Mouse (Mus musculus) forebrain, embryonic 13.5 days (tissue): ENCODE results near the gene U90926. TPM values are rescaled to one million over a fixed set of nuclear protein-coding genes. Genes with fewer than 3 reads are reported as not detected.

Experiments used
- ATAC-seq: fragments of 200-750 bp; cut with Nextera tagmentation; 2 replicates; pipeline ENCODE4 v1.8.0; 2017
- H3K27ac ChIP-seq: fragments of 300-500 bp; sonication (generic); 2 replicates; pipeline ENCODE4 v1.5.1; 2015; ENCODE audit warnings: inconsistent platforms, mild to moderate bottlenecking, moderate library complexity
- H3K27me3 ChIP-seq: fragments of 300-500 bp; sonication (generic); 2 replicates; pipeline ENCODE4 v1.6.1; 2015; ENCODE audit warnings: mild to moderate bottlenecking, inconsistent platforms
- H3K36me3 ChIP-seq: fragments of 300-500 bp; sonication (generic); 2 replicates; pipeline ENCODE4 v1.6.1; 2015; ENCODE audit warnings: mild to moderate bottlenecking, inconsistent platforms; ENCODE audit not compliant: poor library complexity, severe bottlenecking
- H3K4me1 ChIP-seq: fragments of 300-500 bp; sonication (generic); 2 replicates; pipeline ENCODE4 v1.6.1; 2015; ENCODE audit warnings: inconsistent platforms
- H3K4me2 ChIP-seq: fragments of 300-500 bp; sonication (generic); 2 replicates; pipeline ENCODE4 v1.6.1; 2015; ENCODE audit warnings: inconsistent platforms, mild to moderate bottlenecking, moderate library complexity
- H3K4me3 ChIP-seq: fragments of 300-500 bp; sonication (generic); 2 replicates; pipeline ENCODE4 v1.5.1; 2015; ENCODE audit warnings: mild to moderate bottlenecking, inconsistent platforms
- H3K9ac ChIP-seq: fragments of 300-500 bp; sonication (generic); 2 replicates; pipeline ENCODE4 v1.6.1; 2015; ENCODE audit warnings: mild to moderate bottlenecking, inconsistent platforms
- H3K9me3 ChIP-seq: fragments of 300-500 bp; sonication (generic); replicated peaks from 2 replicates; pipeline ENCODE4 v1.6.1; 2016; ENCODE audit warnings: inconsistent platforms
- whole genome bisulfite sequencing: fragments of 180-500 bp; shearing (Covaris S2); methylation state at CpG from one replicate; pipeline ENCODE4 v1.1.7; 2015; 5-methylcytosine and 5-hydroxymethylcytosine counted together
- polyA plus RNA-seq: library from polyadenylated mRNA; unstranded; fragments of >200 nt; fragmentation: Nextera tagmentation; extraction: Ambion mirVana; gene quantifications from 2 replicates; pipeline ENCODE4 v1.2.1, GENCODE M21; 2015

U90926 gene
- polyA plus RNA-seq, 1 experiment from 2014 or later = not detected

DNA sequence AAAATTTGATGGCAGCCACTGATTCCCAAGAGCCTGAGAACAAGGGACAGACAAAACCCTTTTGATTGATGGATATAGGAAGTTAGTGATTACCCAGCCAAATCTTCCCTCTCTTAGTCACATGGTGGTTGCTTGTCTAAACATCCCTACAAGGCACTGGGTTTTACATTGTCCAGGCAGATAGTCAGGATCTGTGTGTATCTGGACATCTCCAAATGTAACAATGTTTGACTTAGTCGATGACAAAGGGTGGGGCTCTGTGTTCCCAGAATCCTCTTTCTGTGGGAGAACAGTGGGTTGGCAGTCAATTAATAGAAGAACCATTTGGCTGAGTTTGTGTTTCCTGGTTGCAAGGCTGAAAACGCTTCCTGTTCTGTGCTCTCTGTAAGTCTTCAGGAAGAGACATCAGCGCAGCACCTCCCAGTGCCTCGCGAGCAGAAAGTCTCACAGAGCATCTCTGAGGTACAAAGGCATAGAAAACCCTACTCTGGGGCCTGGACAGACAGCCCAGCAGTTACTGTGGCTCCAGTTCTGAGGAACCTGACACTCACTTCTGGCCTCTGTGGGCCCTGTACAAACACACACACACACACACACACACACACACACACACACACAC is 19.8 kb upstream of the U90926 start:
- H3K9ac ChIP-seq = no peak overlapping the region
- H3K4me1 ChIP-seq = no peaks in the 10 kb centered on the region
- WGBS = 84% methylated on average over 5 of the region's 5 CpGs

DNA sequence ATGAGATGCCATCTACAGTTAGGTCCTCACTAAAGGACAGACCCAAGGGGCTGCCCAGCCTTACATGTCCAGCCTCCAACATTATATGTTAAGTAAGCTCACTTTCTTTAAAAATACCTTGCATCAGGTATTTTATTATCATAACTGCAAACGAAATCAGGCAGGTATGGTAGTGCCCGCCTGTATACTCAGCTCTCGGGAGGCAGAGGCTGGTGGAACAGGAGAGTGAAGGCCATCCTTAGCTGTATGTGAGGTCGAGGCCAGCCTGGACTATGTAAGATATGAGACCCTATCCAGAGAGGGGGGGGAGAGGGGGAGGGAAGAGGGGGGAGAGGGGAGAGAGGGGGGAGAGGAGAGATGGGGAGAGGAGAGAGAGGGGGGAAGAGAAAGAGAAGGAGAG is 18.2 kb upstream of the U90926 start:
- no peaks in the 10 kb centered on the region for H3K36me3 ChIP-seq
- no peak overlapping the region for H3K4me3 ChIP-seq
- ATAC-seq = no peak
- no peak overlapping the region for H3K4me2 ChIP-seq
- no peak overlapping the region for H3K27ac ChIP-seq
- WGBS = 87% methylated on average over 4 of the region's 4 CpGs
- H3K9me3 ChIP-seq = no peaks in the 10 kb centered on the region
- H3K4me1 ChIP-seq = no peaks in the 10 kb centered on the region
- H3K9ac ChIP-seq = no peak overlapping the region
- no peaks in the 10 kb centered on the region for H3K27me3 ChIP-seq

More for the DNA sequence above, 19.8 kb upstream of the U90926 start:
- ATAC-seq = no peak
- Histone ChIP-seq H3K27ac (no peak overlapping the region), H3K9me3 (no peaks in the 10 kb centered on the region), H3K27me3 (no peaks in the 10 kb centered on the region), H3K4me3 (no peak overlapping the region), H3K4me2 (no peak overlapping the region), H3K36me3 (no peaks in the 10 kb centered on the region)

DNA sequence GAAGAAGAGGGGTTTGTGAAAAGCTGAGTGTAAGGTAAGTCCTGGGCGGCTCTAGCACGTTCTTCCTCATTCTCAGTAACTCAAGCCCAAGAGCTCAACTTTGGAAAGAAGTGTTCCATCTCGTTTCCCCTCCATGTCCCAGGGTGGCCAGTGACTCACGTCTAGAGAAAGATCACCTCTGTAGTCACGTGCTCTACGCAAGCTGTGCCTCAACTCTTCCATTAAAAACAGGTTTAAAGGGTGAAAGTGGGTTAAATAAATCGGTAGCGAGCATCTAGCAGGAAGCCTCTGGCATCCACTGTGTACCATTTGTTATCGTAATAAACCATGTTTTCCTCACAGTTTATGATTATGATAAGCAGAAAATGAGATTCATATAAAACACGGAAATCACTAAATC is 16.6 kb upstream of the U90926 start:
- WGBS = 79% methylated on average over 10 of the region's 10 CpGs
- Histone ChIP-seq H3K9me3 (no peaks in the 10 kb centered on the region), H3K27me3 (no peaks in the 10 kb centered on the region), H3K36me3 (no peaks in the 10 kb centered on the region), H3K4me2 (no peak overlapping the region), H3K9ac (no peak overlapping the region), H3K4me3 (no peak overlapping the region), H3K4me1 (no peaks in the 10 kb centered on the region), H3K27ac (no peak overlapping the region)
- ATAC-seq = no peak

DNA sequence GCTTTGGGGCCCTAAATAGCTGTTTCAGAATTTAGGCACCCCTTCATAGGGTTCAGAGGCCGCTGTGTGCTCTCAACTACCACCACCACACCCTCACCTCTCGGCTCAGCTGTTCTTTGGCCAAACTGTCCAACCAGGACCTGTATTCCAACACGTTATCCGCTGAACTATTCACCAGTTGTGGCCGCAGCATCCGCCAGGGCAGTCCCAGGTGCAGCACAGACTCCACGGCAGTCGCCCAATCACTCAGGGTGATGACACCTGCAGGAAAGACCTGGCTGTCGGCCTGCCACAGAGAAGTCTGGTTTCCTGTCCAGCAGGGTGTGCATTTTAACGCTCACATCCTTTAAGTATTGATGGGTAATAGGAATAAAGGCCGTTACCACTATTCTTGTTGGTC is 15.1 kb upstream of the U90926 start:
- no peak overlapping the region for H3K9ac ChIP-seq
- H3K9me3 ChIP-seq = no peaks in the 10 kb centered on the region
- 88% methylated on average over 11 of the region's 11 CpGs for WGBS
- H3K27me3 ChIP-seq = no peaks in the 10 kb centered on the region
- ATAC-seq = no peak
- no peak overlapping the region for H3K27ac ChIP-seq
- H3K4me2 ChIP-seq = no peak overlapping the region
- no peaks in the 10 kb centered on the region for H3K4me1 ChIP-seq
- H3K36me3 ChIP-seq = no peaks in the 10 kb centered on the region
- no peak overlapping the region for H3K4me3 ChIP-seq

DNA sequence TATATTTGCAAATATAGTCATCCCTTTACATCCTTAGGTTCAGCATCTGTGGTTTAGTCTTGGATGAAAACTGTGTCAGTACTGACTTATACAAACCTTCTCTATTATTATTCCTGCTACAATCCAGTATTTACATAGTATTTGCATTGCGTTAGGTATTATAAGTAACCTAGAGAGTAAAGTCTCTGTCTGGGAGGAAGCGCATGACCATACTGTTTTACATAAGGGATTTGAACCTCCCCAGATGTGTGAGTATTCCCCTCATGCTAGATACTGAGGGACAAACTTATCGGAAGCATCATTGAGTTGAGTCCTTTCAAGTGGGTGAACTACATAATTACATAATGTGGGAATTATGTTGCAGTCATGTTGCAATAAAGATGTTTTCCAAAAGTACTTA is 14.3 kb upstream of the U90926 start:
- Histone ChIP-seq H3K36me3 (no peaks in the 10 kb centered on the region), H3K9ac (no peak overlapping the region), H3K27ac (no peak overlapping the region), H3K9me3 (no peaks in the 10 kb centered on the region), H3K4me1 (no peaks in the 10 kb centered on the region), H3K4me3 (no peak overlapping the region), H3K4me2 (no peak overlapping the region), H3K27me3 (no peaks in the 10 kb centered on the region)
- 94% methylated on average over 3 of the region's 3 CpGs for WGBS
- no peak for ATAC-seq

DNA sequence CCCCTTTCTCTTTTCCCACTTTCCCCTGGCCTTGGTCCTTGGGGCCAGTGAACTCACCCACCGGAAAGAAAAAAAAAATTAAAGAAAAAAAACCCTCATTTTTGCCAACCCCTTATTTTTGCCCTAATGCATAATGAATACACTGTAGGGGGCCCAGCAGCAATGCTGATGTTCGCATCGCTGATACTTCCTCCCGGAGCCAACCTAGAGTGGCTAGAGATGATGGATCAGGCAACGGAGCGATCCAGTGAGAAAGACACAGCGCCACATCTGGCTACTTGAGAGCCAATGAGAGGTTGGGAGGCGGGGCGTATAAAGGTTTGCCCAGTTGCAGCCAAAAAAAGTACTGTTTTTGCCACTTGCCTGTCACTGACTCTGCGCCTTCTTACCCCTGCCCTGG is 13.6 kb upstream of the U90926 start:
- Histone ChIP-seq H3K4me3 (no peak overlapping the region), H3K36me3 (no peaks in the 10 kb centered on the region), H3K4me1 (no peaks in the 10 kb centered on the region), H3K9me3 (no peaks in the 10 kb centered on the region), H3K4me2 (no peak overlapping the region), H3K9ac (no peak overlapping the region), H3K27ac (no peak overlapping the region), H3K27me3 (no peaks in the 10 kb centered on the region)
- no peak for ATAC-seq
- 30% methylated on average over 10 of the region's 10 CpGs for WGBS

DNA sequence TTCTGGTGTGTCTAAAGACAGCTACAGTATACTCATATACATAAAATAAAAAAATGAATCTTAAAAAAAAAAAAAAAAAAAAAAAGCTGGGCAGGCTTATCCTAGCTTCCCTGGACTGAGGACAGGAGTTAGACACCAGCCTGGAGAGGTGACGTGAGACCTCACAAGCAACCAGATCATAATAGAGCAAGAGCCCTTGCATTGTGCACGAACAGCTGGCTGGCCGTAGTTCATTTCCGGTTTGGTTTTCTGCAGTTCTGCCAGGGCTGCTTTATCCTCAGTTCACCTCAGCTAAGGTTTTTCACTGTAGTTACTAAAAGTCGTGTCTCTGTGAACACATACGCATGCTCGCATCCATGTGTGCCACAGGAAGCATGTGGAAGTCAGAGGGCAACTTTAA is 12.6 kb upstream of the U90926 start:
- WGBS = 90% methylated on average over 7 of the region's 7 CpGs

DNA sequence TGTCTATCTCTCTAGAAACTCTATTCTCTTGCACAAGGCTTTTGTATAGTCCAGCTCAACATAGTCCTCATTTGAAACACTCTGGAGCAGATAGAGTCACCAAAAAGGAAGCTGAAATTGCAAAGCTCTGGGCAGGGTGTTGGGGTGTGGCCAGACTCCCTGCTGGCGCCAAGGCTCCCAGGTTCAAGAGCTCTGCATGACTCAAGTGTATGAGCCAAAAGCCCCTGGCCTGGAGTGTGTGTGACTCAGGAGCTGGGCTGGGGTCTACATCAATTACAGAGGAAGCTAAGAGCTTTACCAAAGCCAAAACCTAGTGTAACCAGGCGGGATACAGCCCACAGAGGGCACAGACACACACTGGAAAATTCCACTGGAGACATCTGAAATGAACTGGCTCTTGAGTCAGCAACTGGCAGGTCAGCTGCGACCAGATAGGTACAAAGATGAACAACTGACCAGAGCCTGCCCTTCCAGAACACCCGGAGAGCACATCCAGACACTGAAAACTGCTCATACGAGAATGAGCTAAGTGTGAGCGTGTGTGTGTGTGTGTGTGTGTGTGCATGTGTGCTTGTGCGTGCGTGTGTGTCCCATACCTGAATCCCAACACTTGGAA is 5.2 kb upstream of the U90926 start:
- no peak overlapping the region for H3K4me2 ChIP-seq
- no peaks in the 10 kb centered on the region for H3K36me3 ChIP-seq
- H3K4me3 ChIP-seq = no peak overlapping the region
- H3K9ac ChIP-seq = no peak overlapping the region
- no peaks in the 10 kb centered on the region for H3K27me3 ChIP-seq
- H3K27ac ChIP-seq = no peak overlapping the region
- H3K4me1 ChIP-seq = peaks cover 4% of the 10 kb centered on the region
- H3K9me3 ChIP-seq = no peaks in the 10 kb centered on the region
- WGBS = 91% methylated on average over 8 of the region's 8 CpGs
- ATAC-seq = no peak

More for the DNA sequence above, 12.6 kb upstream of the U90926 start:
- Histone ChIP-seq H3K4me2 (no peak overlapping the region), H3K4me3 (no peak overlapping the region), H3K9me3 (no peaks in the 10 kb centered on the region), H3K27ac (no peak overlapping the region), H3K36me3 (no peaks in the 10 kb centered on the region), H3K4me1 (no peaks in the 10 kb centered on the region), H3K9ac (no peak overlapping the region), H3K27me3 (no peaks in the 10 kb centered on the region)
- ATAC-seq = no peak

DNA sequence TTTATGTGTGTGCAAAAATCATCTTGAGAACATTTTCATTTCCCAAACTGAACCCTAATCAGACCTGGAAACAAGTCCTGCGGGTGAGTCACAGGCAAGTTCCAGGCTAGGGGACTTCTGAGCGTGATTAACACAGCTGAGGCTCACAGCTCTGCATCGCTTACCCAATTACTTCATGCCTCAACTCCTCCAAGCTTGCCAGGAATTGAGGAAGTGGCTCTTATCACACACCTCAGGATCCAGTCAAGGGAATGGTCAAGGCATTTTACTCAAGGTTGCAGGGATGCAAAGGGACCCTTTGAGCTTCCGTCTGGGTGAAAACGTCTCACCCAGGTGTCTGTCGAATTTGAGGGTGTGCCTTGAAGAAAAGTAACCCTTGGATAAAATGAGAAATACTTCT is 4.6 kb upstream of the U90926 start:
- H3K27me3 ChIP-seq = no peaks in the 10 kb centered on the region
- H3K36me3 ChIP-seq = no peaks in the 10 kb centered on the region
- peaks cover 4% of the 10 kb centered on the region for H3K4me1 ChIP-seq
- H3K9ac ChIP-seq = no peak overlapping the region
- no peak overlapping the region for H3K27ac ChIP-seq
- no peak overlapping the region for H3K4me3 ChIP-seq
- WGBS = 66% methylated on average over 6 of the region's 6 CpGs
- no peak overlapping the region for H3K4me2 ChIP-seq
- ATAC-seq = 0 out of 2 replicates have a peak, but pooled peaks have one; percentile 21
- no peaks in the 10 kb centered on the region for H3K9me3 ChIP-seq

DNA sequence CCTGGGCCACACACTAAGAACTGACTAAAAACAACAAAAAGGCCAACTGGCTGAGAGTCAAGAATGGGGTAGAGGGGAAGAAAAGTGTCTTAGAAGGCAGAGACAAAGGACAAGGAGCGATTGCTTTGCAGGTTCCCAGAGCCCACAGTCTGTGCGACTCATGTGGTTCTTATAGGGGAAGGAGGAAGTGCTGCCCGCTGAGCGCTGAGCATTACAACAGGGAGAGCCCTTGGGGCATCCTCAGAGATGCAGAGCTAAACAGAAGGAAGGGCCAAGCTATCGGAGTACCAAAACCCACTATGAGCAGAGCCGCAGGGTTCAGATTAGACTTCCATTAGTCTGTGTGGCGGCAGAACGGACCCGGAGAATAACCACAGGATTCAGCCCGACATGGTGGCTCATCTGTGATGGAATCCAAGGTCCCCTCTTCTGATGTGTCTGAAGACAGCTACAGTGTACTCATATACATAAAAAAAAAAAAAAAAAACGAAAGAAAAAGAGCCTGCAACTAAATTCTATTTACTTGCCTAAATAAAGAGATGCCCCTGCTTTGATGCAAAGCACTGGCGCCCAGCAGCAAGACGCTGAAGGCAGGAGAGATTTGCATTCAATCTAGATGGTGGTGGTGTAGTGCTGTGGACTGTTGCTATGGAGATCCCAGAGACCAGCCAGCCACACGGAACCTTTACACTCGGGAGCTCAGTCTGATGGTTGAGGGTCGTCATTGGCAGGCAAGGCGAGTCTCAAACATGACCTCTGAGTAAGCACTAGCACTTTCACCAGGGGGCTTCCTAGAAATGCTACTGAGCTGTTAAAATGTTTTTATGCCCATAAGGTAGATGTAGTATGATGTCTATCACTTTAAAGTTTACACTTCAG is 3.9 kb upstream of the U90926 start:
- Histone ChIP-seq H3K9me3 (no peaks in the 10 kb centered on the region), H3K4me1 (peaks cover 4% of the 10 kb centered on the region), H3K9ac (no peak overlapping the region), H3K4me3 (no peak overlapping the region), H3K36me3 (no peaks in the 10 kb centered on the region), H3K4me2 (peak overlapping the region; percentile 25; the same call in 1 of the 2 replicates), H3K27ac (no peak overlapping the region; the same call in 1 of the 2 replicates), H3K27me3 (no peaks in the 10 kb centered on the region)
- peak; percentile 63; the same call in 1 of the 2 replicates for ATAC-seq
- 37% methylated on average over 17 of the region's 17 CpGs for WGBS

DNA sequence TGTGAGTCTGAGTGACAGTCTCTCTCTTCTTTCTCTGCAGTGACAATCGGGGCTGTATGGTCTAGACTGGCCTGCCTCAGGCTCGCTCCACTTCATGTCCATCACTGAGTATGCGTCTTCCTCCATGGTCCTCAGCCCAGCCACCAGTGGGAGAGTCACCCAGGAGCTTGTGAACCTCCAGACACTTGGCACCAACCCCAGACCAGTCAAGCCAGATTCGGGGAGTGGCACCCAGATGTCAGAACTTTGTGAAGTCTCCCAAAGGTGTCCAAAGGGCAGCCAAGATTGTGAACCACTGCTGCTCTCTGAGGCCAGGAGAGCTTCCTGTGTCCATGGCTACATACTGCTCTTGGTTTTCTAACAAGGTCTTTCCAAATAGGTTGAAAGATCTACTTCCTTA is 3.0 kb downstream of the U90926 start:
- no peak overlapping the region for H3K27ac ChIP-seq
- WGBS = 94% methylated on average over 4 of the region's 4 CpGs

DNA sequence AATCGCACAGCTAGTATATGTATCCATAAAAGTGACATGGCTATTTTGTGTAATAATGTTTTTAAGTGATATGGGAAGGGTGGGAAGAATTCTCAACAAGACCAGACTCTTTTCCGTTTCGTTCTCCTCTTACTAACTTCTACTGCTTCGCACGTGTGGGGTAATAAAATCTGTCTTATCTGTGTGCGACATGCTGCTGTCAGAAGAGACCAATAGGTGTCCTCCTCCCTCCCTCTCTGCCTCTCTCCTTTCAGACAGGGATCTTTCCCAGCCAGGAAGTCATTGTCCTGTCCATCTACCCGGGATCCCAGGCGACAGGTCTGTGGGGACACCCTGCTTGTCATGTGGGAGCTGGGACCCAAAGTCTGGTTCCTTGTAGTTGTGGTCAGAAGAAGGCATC is 5.0 kb downstream of the U90926 start:
- Histone ChIP-seq H3K4me3 (no peak overlapping the region), H3K4me2 (no peak overlapping the region), H3K9me3 (no peaks in the 10 kb centered on the region), H3K27me3 (no peaks in the 10 kb centered on the region), H3K4me1 (no peaks in the 10 kb centered on the region), H3K9ac (no peak overlapping the region), H3K27ac (no peak overlapping the region), H3K36me3 (peaks cover 5% of the 10 kb centered on the region)
- WGBS = 85% methylated on average over 8 of the region's 8 CpGs
- no peak for ATAC-seq

More for the DNA sequence above, 3.0 kb downstream of the U90926 start:
- Histone ChIP-seq H3K9ac (no peak overlapping the region), H3K4me1 (no peaks in the 10 kb centered on the region), H3K36me3 (no peaks in the 10 kb centered on the region), H3K27me3 (no peaks in the 10 kb centered on the region), H3K9me3 (no peaks in the 10 kb centered on the region), H3K4me2 (no peak overlapping the region), H3K4me3 (no peak overlapping the region)
- no peak for ATAC-seq
